Mouse (Mus musculus): ENCODE data around the gene Zfp980.
"Not testable (repeated sequence)": the region's sequence is repeated elsewhere in the genome, so short reads cannot be mapped to it uniquely, and the experiment has no call there.

DNA sequence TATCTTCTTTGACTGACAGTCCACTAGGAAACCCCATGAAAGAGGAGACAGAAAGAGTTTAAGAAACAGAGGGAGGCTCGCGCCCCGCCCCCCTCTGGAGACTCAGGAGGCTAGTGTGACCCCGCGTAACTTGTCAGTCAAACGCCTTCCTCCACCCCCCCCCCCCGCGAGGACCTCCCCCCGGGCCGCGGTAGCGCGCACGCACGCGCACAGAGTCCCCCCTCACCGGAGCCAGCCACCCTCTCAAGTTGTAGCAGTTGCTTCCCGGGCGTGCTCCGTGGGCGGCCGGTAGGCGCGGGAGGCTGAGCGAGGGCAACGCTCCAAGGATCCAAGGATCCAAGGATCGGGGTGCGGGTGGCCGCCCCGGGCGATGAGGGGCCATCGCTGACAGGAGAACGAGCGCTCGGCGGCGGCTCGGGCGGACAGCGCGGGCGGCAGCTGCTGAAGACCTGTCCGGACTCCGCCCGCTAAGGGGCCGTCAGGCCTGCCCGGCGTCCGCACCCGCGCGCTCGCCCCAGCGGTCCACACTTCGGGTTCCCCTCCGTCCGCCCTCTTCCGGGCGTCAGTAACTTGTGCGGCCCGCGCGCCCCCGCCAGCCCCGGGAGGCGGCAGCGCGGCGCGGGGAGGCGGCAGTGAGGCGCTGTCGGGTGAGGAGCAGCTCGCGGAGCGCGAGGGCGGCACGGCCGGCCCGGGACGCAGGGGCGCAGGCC, 74.6 kb downstream of the Zfp980 start:
- TF ChIP-seq CTCF (conservative IDR thresholded peaks at IDR 0.05; ENCODE audit: low read length); NANOG (IDR thresholded peaks at IDR 0.05; ENCODE audit: borderline replicate concordance, low read length): not testable (repeated sequence)

Data from E14TG2a.4 (cell line).